Mouse (Mus musculus): ENCODE measurements at regions not wholly inside any gene's neighbourhood (a gene's known extent, or its start where the extent isn't known, plus 50 kb on each side); places are given as distances from the start of the nearest gene placed in this dataset.

- no peak overlapping the region for H3K4me3 ChIP-seq (ENCODE audit: low read length)
- no peak overlapping the region for H3K4me2 ChIP-seq (replicated peaks; ENCODE audit: low read depth, low read length)
- ATAC-seq (ENCODE audit: low FRiP score, low TSS enrichment) = no peak
- 72% methylated on average over 4 of the region's 4 CpGs for WGBS
- no peak overlapping the region for H3K27ac ChIP-seq (ENCODE audit: low read length)
- H3K4me1 ChIP-seq (ENCODE audit: insufficient read depth, low read length) = peaks cover 7% of the 10 kb centered on the region
- H3K9ac ChIP-seq (replicated peaks; ENCODE audit: low read length) = no peak overlapping the region
- H3K36me3 ChIP-seq (ENCODE audit: insufficient read depth, low read length) = no peaks in the 10 kb centered on the region
- no peaks in the 10 kb centered on the region for H3K27me3 ChIP-seq (ENCODE audit: insufficient read depth, low read length)
- no peaks in the 10 kb centered on the region for H3K9me3 ChIP-seq (ENCODE audit: low read length)
Observed at GRCm38 (mm10) chr10:39316533-39316932, 52.1 kb upstream of the Fyn start.

- WGBS = 73% methylated on average over 6 of the region's 6 CpGs
- no peak overlapping the region for H3K4me2 ChIP-seq (replicated peaks; ENCODE audit: low read depth, low read length)
- H3K27me3 ChIP-seq (ENCODE audit: insufficient read depth, low read length) = no peaks in the 10 kb centered on the region
- H3K27ac ChIP-seq (ENCODE audit: low read length) = no peak overlapping the region
- no peak overlapping the region for H3K9ac ChIP-seq (replicated peaks; ENCODE audit: low read length)
- no peak for ATAC-seq (ENCODE audit: low FRiP score, low TSS enrichment)
- H3K4me3 ChIP-seq (ENCODE audit: low read length) = no peak overlapping the region
- H3K36me3 ChIP-seq (ENCODE audit: insufficient read depth, low read length) = no peaks in the 10 kb centered on the region
- H3K9me3 ChIP-seq (ENCODE audit: low read length) = no peaks in the 10 kb centered on the region
- no peaks in the 10 kb centered on the region for H3K4me1 ChIP-seq (ENCODE audit: insufficient read depth, low read length)
Observed at GRCm38 (mm10) chr10:39315434-39316174, 53.1 kb upstream of the Fyn start.

- Histone ChIP-seq H3K27ac (ENCODE audit: low read length) (no peak overlapping the region), H3K4me1 (ENCODE audit: insufficient read depth, low read length) (no peaks in the 10 kb centered on the region), H3K4me2 (replicated peaks; ENCODE audit: low read depth, low read length) (no peak overlapping the region), H3K4me3 (ENCODE audit: low read length) (no peak overlapping the region), H3K27me3 (ENCODE audit: insufficient read depth, low read length) (no peaks in the 10 kb centered on the region), H3K36me3 (ENCODE audit: insufficient read depth, low read length) (no peaks in the 10 kb centered on the region), H3K9ac (replicated peaks; ENCODE audit: low read length) (no peak overlapping the region), H3K9me3 (ENCODE audit: low read length) (no peaks in the 10 kb centered on the region)
- no peak for ATAC-seq (ENCODE audit: low FRiP score, low TSS enrichment)
- 91% methylated on average over 1 of the region's 1 CpGs for WGBS
Observed at GRCm38 (mm10) chr10:39311501-39311900, 57.2 kb upstream of the Fyn start.

GRCm38 (mm10) chr10:39308535-39308934, 60.1 kb upstream of the Fyn start:
- Histone ChIP-seq H3K27ac (ENCODE audit: low read length) (no peak overlapping the region), H3K4me2 (replicated peaks; ENCODE audit: low read depth, low read length) (no peak overlapping the region), H3K36me3 (ENCODE audit: insufficient read depth, low read length) (no peaks in the 10 kb centered on the region), H3K4me1 (ENCODE audit: insufficient read depth, low read length) (no peaks in the 10 kb centered on the region), H3K27me3 (ENCODE audit: insufficient read depth, low read length) (no peaks in the 10 kb centered on the region), H3K9ac (replicated peaks; ENCODE audit: low read length) (no peak overlapping the region), H3K4me3 (ENCODE audit: low read length) (no peak overlapping the region), H3K9me3 (ENCODE audit: low read length) (no peaks in the 10 kb centered on the region)
- no peak for ATAC-seq (ENCODE audit: low FRiP score, low TSS enrichment)
- WGBS = 70% methylated on average over 1 of the region's 1 CpGs

- no peak overlapping the region for H3K27ac ChIP-seq (ENCODE audit: low read length)
- ATAC-seq (ENCODE audit: low FRiP score, low TSS enrichment) = peak; percentile 27; the same call in 1 of the 2 replicates
- WGBS = 54% methylated on average over 11 of the region's 11 CpGs
Observed at GRCm38 (mm10) chr10:39292703-39293496, 75.8 kb upstream of the Fyn start.

GRCm38 (mm10) chr10:39291747-39292198, 76.9 kb upstream of the Fyn start:
- no peak overlapping the region for H3K9ac ChIP-seq (replicated peaks; ENCODE audit: low read length)
- no peak overlapping the region for H3K4me2 ChIP-seq (replicated peaks; ENCODE audit: low read depth, low read length)
- 0 out of 2 replicates have a peak, but pooled peaks have one; percentile 46 for ATAC-seq (ENCODE audit: low FRiP score, low TSS enrichment)

More at GRCm38 (mm10) chr10:39292703-39293496, 75.8 kb upstream of the Fyn start:
- H3K36me3 ChIP-seq (ENCODE audit: insufficient read depth, low read length) = no peaks in the 10 kb centered on the region
- no peaks in the 10 kb centered on the region for H3K27me3 ChIP-seq (ENCODE audit: insufficient read depth, low read length)
- 0 out of 2 replicates have a peak, but pooled peaks cover 2% of the 10 kb centered on the region for H3K9me3 ChIP-seq (ENCODE audit: low read length)
- H3K4me2 ChIP-seq (replicated peaks; ENCODE audit: low read depth, low read length) = no peak overlapping the region
- H3K9ac ChIP-seq (replicated peaks; ENCODE audit: low read length) = no peak overlapping the region
- peaks cover 19% of the 10 kb centered on the region for H3K4me1 ChIP-seq (ENCODE audit: insufficient read depth, low read length)
- H3K4me3 ChIP-seq (ENCODE audit: low read length) = no peak overlapping the region

GRCm38 (mm10) chr10:39291134-39291746, 77.4 kb upstream of the Fyn start:
- Histone ChIP-seq H3K4me1 (ENCODE audit: insufficient read depth, low read length) (peaks cover 19% of the 10 kb centered on the region), H3K27ac (ENCODE audit: low read length) (0 out of 2 replicates have a peak overlapping the region, but pooled peaks have one; percentile 6), H3K36me3 (ENCODE audit: insufficient read depth, low read length) (no peaks in the 10 kb centered on the region), H3K27me3 (ENCODE audit: insufficient read depth, low read length) (no peaks in the 10 kb centered on the region), H3K4me2 (replicated peaks; ENCODE audit: low read depth, low read length) (no peak overlapping the region), H3K9me3 (ENCODE audit: low read length) (0 out of 2 replicates have a peak, but pooled peaks cover 2% of the 10 kb centered on the region), H3K4me3 (ENCODE audit: low read length) (no peak overlapping the region), H3K9ac (replicated peaks; ENCODE audit: low read length) (no peak overlapping the region)
- 0 out of 2 replicates have a peak, but pooled peaks have one; percentile 39 for ATAC-seq (ENCODE audit: low FRiP score, low TSS enrichment)
- WGBS = 62% methylated on average over 8 of the region's 8 CpGs

More at GRCm38 (mm10) chr10:39291747-39292198, 76.9 kb upstream of the Fyn start:
- peaks cover 19% of the 10 kb centered on the region for H3K4me1 ChIP-seq (ENCODE audit: insufficient read depth, low read length)
- WGBS = 71% methylated on average over 9 of the region's 9 CpGs
- 0 out of 2 replicates have a peak, but pooled peaks cover 2% of the 10 kb centered on the region for H3K9me3 ChIP-seq (ENCODE audit: low read length)
- no peaks in the 10 kb centered on the region for H3K27me3 ChIP-seq (ENCODE audit: insufficient read depth, low read length)
- no peak overlapping the region for H3K4me3 ChIP-seq (ENCODE audit: low read length)
- 0 out of 2 replicates have a peak overlapping the region, but pooled peaks have one; percentile 6 for H3K27ac ChIP-seq (ENCODE audit: low read length)
- H3K36me3 ChIP-seq (ENCODE audit: insufficient read depth, low read length) = no peaks in the 10 kb centered on the region

- 56% methylated on average over 1 of the region's 1 CpGs for WGBS
- H3K27ac ChIP-seq (ENCODE audit: low read length) = no peak overlapping the region
Observed at GRCm38 (mm10) chr10:39290245-39290644, 78.4 kb upstream of the Fyn start.

GRCm38 (mm10) chr10:39280366-39281000, 88.2 kb upstream of the Fyn start:
- 86% methylated on average over 14 of the region's 14 CpGs for WGBS
- Histone ChIP-seq H3K4me1 (ENCODE audit: insufficient read depth, low read length) (no peaks in the 10 kb centered on the region), H3K9me3 (ENCODE audit: low read length) (0 out of 2 replicates have a peak, but pooled peaks cover 2% of the 10 kb centered on the region), H3K4me2 (replicated peaks; ENCODE audit: low read depth, low read length) (no peak overlapping the region), H3K36me3 (ENCODE audit: insufficient read depth, low read length) (no peaks in the 10 kb centered on the region), H3K27me3 (ENCODE audit: insufficient read depth, low read length) (no peaks in the 10 kb centered on the region), H3K4me3 (ENCODE audit: low read length) (no peak overlapping the region), H3K27ac (ENCODE audit: low read length) (no peak overlapping the region), H3K9ac (replicated peaks; ENCODE audit: low read length) (no peak overlapping the region)
- no peak for ATAC-seq (ENCODE audit: low FRiP score, low TSS enrichment)

More at GRCm38 (mm10) chr10:39290245-39290644, 78.4 kb upstream of the Fyn start:
- Histone ChIP-seq H3K9me3 (ENCODE audit: low read length) (0 out of 2 replicates have a peak, but pooled peaks cover 2% of the 10 kb centered on the region), H3K36me3 (ENCODE audit: insufficient read depth, low read length) (no peaks in the 10 kb centered on the region), H3K4me2 (replicated peaks; ENCODE audit: low read depth, low read length) (no peak overlapping the region), H3K27me3 (ENCODE audit: insufficient read depth, low read length) (no peaks in the 10 kb centered on the region), H3K9ac (replicated peaks; ENCODE audit: low read length) (no peak overlapping the region), H3K4me1 (ENCODE audit: insufficient read depth, low read length) (peaks cover 19% of the 10 kb centered on the region), H3K4me3 (ENCODE audit: low read length) (no peak overlapping the region)
- ATAC-seq (ENCODE audit: low FRiP score, low TSS enrichment) = no peak

All from kidney, embryonic 16.5 days (tissue).